Mouse (Mus musculus): ENCODE data around the gene Cdk2ap2.

DNA sequence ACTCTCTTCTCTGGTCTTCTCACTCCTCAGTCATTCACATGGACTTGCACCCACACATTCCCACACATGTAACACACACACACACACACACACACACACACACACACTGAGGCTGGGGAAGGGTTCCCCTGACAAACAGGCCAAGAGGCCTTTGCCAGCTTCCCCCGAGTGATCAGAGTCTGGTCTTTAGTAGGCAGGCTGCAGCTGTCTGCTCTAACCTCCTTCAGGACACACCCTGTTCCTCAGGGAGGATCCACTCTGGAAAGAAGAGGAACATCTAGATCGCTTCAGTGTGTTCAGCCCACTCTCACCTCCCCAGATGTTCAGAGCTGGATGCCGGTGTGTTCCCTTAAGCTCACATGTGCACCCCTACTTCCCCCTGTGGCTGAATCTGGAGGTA is 2.6 kb upstream of the Cdk2ap2 start:
- no peak for TF ChIP-seq CTCF (IDR thresholded peaks at IDR 0.05; ENCODE audit: extremely low read depth, insufficient read depth, low read length)
- TF ChIP-seq POLR2A (IDR thresholded peaks at IDR 0.05; ENCODE audit: extremely low read depth, insufficient read depth, low read length), result no peak
